11 mouse cellular contexts compared by ENCODE assay signal in genomic region chr6:91752884-91753283, GRCm38 (mm10).
DNase-seq lines count a peak whose midpoint lies in the region; ATAC-seq and TF ChIP-seq lines count a peak whose summit lies in the region.
"Had no signal": no experiment of that assay in that cellular context is flagged by ENCODE, and none has a peak within 500 bp of the region (broad histone marks: within the 10 kb centered on the region; RNA-seq: fewer than 3 reads in every experiment).

No protein-coding gene starts in this region.

- no peak overlapping the region for H3K9ac ChIP-seq in hindbrain, embryonic 15.5 days
- H3K9ac ChIP-seq in hindbrain, embryonic 14.5 days: no peak overlapping the region
- no peak overlapping the region for H3K9ac ChIP-seq in neural tube, embryonic 13.5 days
- H3K9ac ChIP-seq in stomach, postnatal 0 days (ENCODE audit: low read length): no peak overlapping the region
- H3K9ac ChIP-seq: midbrain, embryonic 12.5 days had no signal

- peak overlapping the region; percentile 31; the same call in 1 of the 2 replicates for H3K27ac ChIP-seq in hindbrain, embryonic 15.5 days (replicated peaks)
- no peak overlapping the region for H3K27ac ChIP-seq in hindbrain, embryonic 14.5 days
- no peak overlapping the region; the same call in 1 of the 2 replicates for H3K27ac ChIP-seq in neural tube, embryonic 13.5 days (replicated peaks)
- peak overlapping the region; percentile 35; the same call in 1 of the 2 replicates for H3K27ac ChIP-seq in stomach, postnatal 0 days (replicated peaks)

- no peaks in the 10 kb centered on the region for H3K4me1 ChIP-seq in hindbrain, embryonic 15.5 days (replicated peaks)
- H3K4me1 ChIP-seq in hindbrain, embryonic 14.5 days (replicated peaks; ENCODE audit: control insufficient read depth, insufficient read depth, low read length): no peaks in the 10 kb centered on the region
- H3K4me1 ChIP-seq in neural tube, embryonic 13.5 days (replicated peaks): peaks cover 8% of the 10 kb centered on the region; the same call in 1 of the 2 replicates
- H3K4me1 ChIP-seq in stomach, postnatal 0 days (replicated peaks; ENCODE audit: control insufficient read depth, insufficient read depth): no peaks in the 10 kb centered on the region
- H3K4me1 ChIP-seq: midbrain, embryonic 12.5 days had no signal

- no peaks in the 10 kb centered on the region for H3K9me3 ChIP-seq in hindbrain, embryonic 15.5 days
- H3K9me3 ChIP-seq in hindbrain, embryonic 14.5 days (ENCODE audit: control insufficient read depth, low read length): no peaks in the 10 kb centered on the region
- H3K9me3 ChIP-seq in neural tube, embryonic 13.5 days: no peaks in the 10 kb centered on the region
- H3K9me3 ChIP-seq in stomach, postnatal 0 days (ENCODE audit: control insufficient read depth, low read length): no peaks in the 10 kb centered on the region

- no peaks in the 10 kb centered on the region for H3K27me3 ChIP-seq in hindbrain, embryonic 15.5 days
- no peaks in the 10 kb centered on the region for H3K27me3 ChIP-seq in hindbrain, embryonic 14.5 days (ENCODE audit: control insufficient read depth, insufficient read depth, low read length)
- H3K27me3 ChIP-seq in neural tube, embryonic 13.5 days: no peaks in the 10 kb centered on the region
- H3K27me3 ChIP-seq in stomach, postnatal 0 days (ENCODE audit: control insufficient read depth, insufficient read depth, low read length): no peaks in the 10 kb centered on the region
- H3K27me3 ChIP-seq: midbrain, embryonic 12.5 days had no signal

- H3K4me3 ChIP-seq in hindbrain, embryonic 15.5 days: no peak overlapping the region
- H3K4me3 ChIP-seq in hindbrain, embryonic 14.5 days (replicated peaks; ENCODE audit: low read length): no peak overlapping the region
- no peak overlapping the region for H3K4me3 ChIP-seq in neural tube, embryonic 13.5 days
- no peak overlapping the region for H3K4me3 ChIP-seq in stomach, postnatal 0 days (ENCODE audit: low read depth, low read length)
- H3K4me3 ChIP-seq: midbrain, embryonic 12.5 days had no signal

- WGBS in hindbrain, embryonic 15.5 days: 68% methylated on average over 8 of the region's 8 CpGs
- 40% methylated on average over 8 of the region's 8 CpGs for WGBS in hindbrain, embryonic 14.5 days
- 62% methylated on average over 8 of the region's 8 CpGs for WGBS in neural tube, embryonic 13.5 days
- WGBS in stomach, postnatal 0 days: 49% methylated on average over 8 of the region's 8 CpGs

- ATAC-seq in hindbrain, embryonic 15.5 days (ENCODE audit: low FRiP score, low read depth): 0 out of 2 replicates have a peak, but pooled peaks have one; percentile 39
- ATAC-seq in hindbrain, embryonic 14.5 days (ENCODE audit: low FRiP score): no peak
- ATAC-seq in neural tube, embryonic 13.5 days (ENCODE audit: low read depth): 0 out of 2 replicates have a peak, but pooled peaks have one; percentile 22
- ATAC-seq in stomach, postnatal 0 days (ENCODE audit: low FRiP score, low TSS enrichment): peak; percentile 54; the same call in 1 of the 2 replicates
- no peak for ATAC-seq in megakaryocyte, adult 5-6 weeks (ENCODE audit: poor library complexity, severe bottlenecking)

- no peak for TF ChIP-seq CTCF in stomach, postnatal 0 days (IDR thresholded peaks at IDR 0.05; ENCODE audit: low read depth)

- no peak for DNase-seq in hindbrain, embryonic 14.5 days (ENCODE audit: low spot score)
- DNase-seq in neural tube, embryonic 10.5 days (ENCODE audit: extremely low spot score, low spot score): no peak
- DNase-seq in kidney, adult 9 months: peak; percentile 77
- no peak for DNase-seq in stomach, postnatal 0 days (ENCODE audit: low spot score)
- DNase-seq: cerebellum, postnatal 10 days; gastrocnemius, postnatal 25 days; thymus, postnatal 4 days had no signal

- peaks cover 57% of the 10 kb centered on the region for H3K36me3 ChIP-seq in hindbrain, embryonic 15.5 days
- peaks cover 81% of the 10 kb centered on the region for H3K36me3 ChIP-seq in hindbrain, embryonic 14.5 days (replicated peaks; ENCODE audit: control insufficient read depth, insufficient read depth)
- peaks cover 91% of the 10 kb centered on the region for H3K36me3 ChIP-seq in neural tube, embryonic 13.5 days
- H3K36me3 ChIP-seq in stomach, postnatal 0 days (ENCODE audit: control insufficient read depth, insufficient read depth, low read length): peaks cover 32% of the 10 kb centered on the region

- TF ChIP-seq EP300 in stomach, postnatal 0 days (optimal IDR thresholded peaks at IDR 0.05): no peak

- no peak overlapping the region for H3K4me2 ChIP-seq in hindbrain, embryonic 15.5 days
- H3K4me2 ChIP-seq in hindbrain, embryonic 14.5 days (replicated peaks): no peak overlapping the region
- no peak overlapping the region for H3K4me2 ChIP-seq in neural tube, embryonic 13.5 days
- no peak overlapping the region for H3K4me2 ChIP-seq in stomach, postnatal 0 days (replicated peaks; ENCODE audit: low read depth)
- H3K4me2 ChIP-seq: midbrain, embryonic 12.5 days had no signal

Comparison
In these comparisons a context has a peak if more than half of its experiments do, and no peak if none do; other contexts are left out.
1. ATAC-seq: peak in hindbrain, embryonic 15.5 days (single experiment), neural tube, embryonic 13.5 days (single experiment) and stomach, postnatal 0 days (single experiment); none in hindbrain, embryonic 14.5 days (single experiment) and megakaryocyte, adult 5-6 weeks (single experiment).
2. H3K27ac ChIP-seq: peak in hindbrain, embryonic 15.5 days (single experiment) and stomach, postnatal 0 days (single experiment); none in hindbrain, embryonic 14.5 days (single experiment) and neural tube, embryonic 13.5 days (single experiment).